Mouse (Mus musculus): ENCODE data around the gene Siva1. TPM values are rescaled to one million over a fixed set of nuclear protein-coding genes. Genes with fewer than 3 reads are reported as not detected.

Gene Siva1
- polyA plus RNA-seq, 1 experiment from 2014 or later = 150 TPM

- H3K27ac ChIP-seq (replicated peaks) = no peak overlapping the region
- no peak for ATAC-seq (ENCODE audit: low FRiP score, low read depth)
- no peaks in the 10 kb centered on the region for H3K36me3 ChIP-seq
- peaks cover 24% of the 10 kb centered on the region for H3K4me1 ChIP-seq
- H3K27me3 ChIP-seq = peaks cover 50% of the 10 kb centered on the region
- H3K4me3 ChIP-seq = no peak overlapping the region
- H3K4me2 ChIP-seq (replicated peaks) = no peak overlapping the region
- H3K9ac ChIP-seq (replicated peaks) = no peak overlapping the region
- no peaks in the 10 kb centered on the region for H3K9me3 ChIP-seq
- WGBS = 83% methylated on average over 3 of the region's 3 CpGs
These were observed 52.4 kb downstream of the Siva1 start for GRCm38 (mm10) chr12:112696806-112697425.

Small RNA genes within 50 kb of the gene (microRNA-seq; reads per million reads assigned to microRNA genes)
- 1.4 reads per million for gene Mir6939

Other genes with a start within 250 kb of the Siva1 start
- gene A530016L24Rik, start 155.2 kb upstream of the Siva1 start, polyA plus RNA-seq (2016; fragmentation: Nextera tagmentation; extraction: Ambion mirVana) = not detected in 2 replicates
- 9.7 and 12.0 TPM in 2 replicates for gene Tmem179, start 127.9 kb upstream of the Siva1 start, polyA plus RNA-seq (2016; fragmentation: Nextera tagmentation; extraction: Ambion mirVana)
- gene Inf2, start 55.9 kb upstream of the Siva1 start, polyA plus RNA-seq (2016; fragmentation: Nextera tagmentation; extraction: Ambion mirVana) = 1.2 and 1.3 TPM in 2 replicates
- gene Adssl1, start 24.6 kb upstream of the Siva1 start, polyA plus RNA-seq (2016; fragmentation: Nextera tagmentation; extraction: Ambion mirVana) = 1.5 and 1.9 TPM in 2 replicates
- 74.7 and 80.0 TPM in 2 replicates for gene Akt1, start 30.2 kb downstream of the Siva1 start, polyA plus RNA-seq (2016; fragmentation: Nextera tagmentation; extraction: Ambion mirVana)
- gene Zbtb42, start 34.1 kb downstream of the Siva1 start, polyA plus RNA-seq (2016; fragmentation: Nextera tagmentation; extraction: Ambion mirVana) = 5.2 and 7.3 TPM in 2 replicates
- 15.0 and 16.8 TPM in 2 replicates for gene Cep170b, start 75.8 kb downstream of the Siva1 start, polyA plus RNA-seq (2016; fragmentation: Nextera tagmentation; extraction: Ambion mirVana)
- 4.7 and 6.7 TPM in 2 replicates for gene Pld4, start 116.0 kb downstream of the Siva1 start, polyA plus RNA-seq (2016; fragmentation: Nextera tagmentation; extraction: Ambion mirVana)
- gene Ahnak2, start 158.0 kb downstream of the Siva1 start, polyA plus RNA-seq (2016; fragmentation: Nextera tagmentation; extraction: Ambion mirVana) = 0.25 and 0.37 TPM in 2 replicates
- 16.7 and 18.5 TPM in 2 replicates for gene Clba1, start 164.3 kb downstream of the Siva1 start, polyA plus RNA-seq (2016; fragmentation: Nextera tagmentation; extraction: Ambion mirVana)
- 124 and 132 TPM in 2 replicates for gene Cdca4, start 184.7 kb downstream of the Siva1 start, polyA plus RNA-seq (2016; fragmentation: Nextera tagmentation; extraction: Ambion mirVana)
- gene Gpr132, start 223.5 kb downstream of the Siva1 start, polyA plus RNA-seq (2016; fragmentation: Nextera tagmentation; extraction: Ambion mirVana) = not detected in 2 replicates